Mouse (Mus musculus) heart, postnatal 0 days (tissue): ENCODE measurements around the gene Micall1.

Experiments used
- CTCF ChIP-seq: IDR thresholded peaks from 2 replicates; pipeline ENCODE4 v1.5.1; 2016; ENCODE audit warnings: antibody characterized with exemption, control low read depth, low read depth
- EP300 ChIP-seq: IDR thresholded peaks from 2 replicates; pipeline ENCODE4 v1.6.1; 2016; ENCODE audit warnings: antibody characterized with exemption, low read depth

- TF ChIP-seq CTCF, result no peak
- TF ChIP-seq EP300, result no peak
These were observed 20.6 kb downstream of the Micall1 start for GRCm38 (mm10) chr15:79129311-79129710.
